Mouse (Mus musculus): Measurements from ENCODE around the gene Scaf11. TPM values are rescaled to one million over a fixed set of nuclear protein-coding genes. Genes with fewer than 3 reads are reported as not detected.
"Not testable (repeated sequence)": the region's sequence is repeated elsewhere in the genome, so short reads cannot be mapped to it uniquely, and the experiment has no call there.

The Scaf11 gene
- total RNA-seq, 2 experiments from 2014 or later, result 96.8 to 138 TPM

DNA sequence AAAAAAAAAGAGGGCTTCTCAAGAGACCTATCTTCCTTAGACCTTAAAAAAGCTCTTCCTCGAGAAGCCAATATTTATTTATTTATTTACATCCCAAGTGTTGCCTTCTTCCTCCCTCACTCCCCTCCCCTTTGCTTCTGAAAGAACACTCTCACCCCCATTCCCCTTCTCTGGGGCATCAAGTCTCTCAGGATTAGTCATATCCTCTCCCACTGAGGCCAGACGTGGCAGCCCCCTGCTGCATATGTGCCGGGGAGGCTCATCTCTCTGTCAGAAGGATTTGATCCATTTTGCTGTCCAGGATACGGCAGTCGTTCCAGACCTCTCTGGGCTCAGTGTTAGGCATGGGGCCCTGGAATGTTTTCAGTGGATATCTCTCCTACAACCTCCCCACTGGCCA lies 7.2 kb upstream of the Scaf11 start:
- no peak for ATAC-seq (replicated peaks; ENCODE audit: low FRiP score, low TSS enrichment, poor library complexity, severe bottlenecking)

DNA sequence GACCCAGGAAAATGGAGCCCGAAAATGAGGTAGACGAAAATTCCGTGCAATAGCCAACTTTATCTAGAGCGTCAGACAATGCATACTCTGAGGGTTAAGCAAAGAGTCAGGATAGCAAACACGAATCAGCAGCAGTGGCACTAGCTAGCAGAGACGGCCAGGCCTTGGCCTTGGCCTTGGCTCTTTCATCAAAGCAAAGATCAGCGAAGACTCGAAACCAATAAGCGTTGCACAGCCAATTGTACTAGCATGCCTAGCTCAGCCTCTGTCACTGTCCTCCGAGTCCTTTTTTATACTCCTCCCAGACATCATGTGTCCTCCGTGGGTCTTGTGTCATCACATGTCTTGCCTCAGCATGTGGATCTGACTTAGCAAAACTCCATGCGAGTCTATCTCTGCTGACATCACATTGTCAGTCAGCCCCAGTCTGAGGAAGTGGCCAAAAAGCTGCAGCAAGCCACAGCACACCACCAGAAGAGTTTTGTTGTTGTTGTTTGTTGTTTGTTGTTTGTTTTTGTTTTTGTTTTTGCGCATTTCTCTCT lies 5.8 kb upstream of the Scaf11 start:
- ATAC-seq (replicated peaks; ENCODE audit: low FRiP score, low TSS enrichment, poor library complexity, severe bottlenecking), result no peak

DNA sequence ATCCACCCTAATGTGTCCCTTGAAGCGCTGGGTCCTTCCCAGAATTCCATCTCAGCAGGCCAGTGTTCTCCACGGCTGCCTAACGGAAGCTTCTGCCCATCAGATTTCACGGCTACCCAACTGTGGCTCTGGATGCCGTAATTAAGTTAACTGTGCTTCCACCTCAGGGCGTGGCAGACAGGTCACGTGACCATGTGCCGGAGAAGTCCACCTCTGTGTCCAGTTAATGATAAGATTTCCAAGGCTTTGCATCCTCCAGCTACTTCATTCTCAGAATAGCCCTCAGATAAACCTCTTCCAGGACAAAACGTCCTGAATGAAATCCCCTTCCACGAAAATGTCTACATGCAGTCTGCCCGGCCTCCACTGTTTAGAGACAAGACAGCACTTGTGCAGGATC lies 4.4 kb upstream of the Scaf11 start:
- no peak for ATAC-seq (replicated peaks; ENCODE audit: low FRiP score, low TSS enrichment, poor library complexity, severe bottlenecking)

DNA sequence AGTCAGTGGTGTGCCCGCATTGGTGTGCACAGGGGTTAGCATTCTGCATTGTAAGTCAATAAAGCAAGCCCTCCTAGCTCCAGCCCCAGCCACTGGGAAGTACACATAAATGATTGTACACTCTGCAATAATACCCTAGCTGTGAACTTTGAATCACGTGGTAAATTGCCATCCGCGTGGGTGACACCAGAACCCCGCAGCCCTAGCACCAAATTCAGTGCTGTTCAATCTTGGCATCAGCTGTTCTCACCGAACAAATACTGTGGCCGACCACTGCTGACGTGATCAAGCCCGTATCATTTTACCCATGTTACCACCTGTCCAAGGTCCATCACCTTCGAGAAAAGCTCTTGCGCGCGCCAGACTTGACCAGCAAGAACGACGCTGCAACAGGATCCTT lies 3.2 kb upstream of the Scaf11 start:
- ATAC-seq (replicated peaks; ENCODE audit: low FRiP score, low TSS enrichment, poor library complexity, severe bottlenecking), result no peak

DNA sequence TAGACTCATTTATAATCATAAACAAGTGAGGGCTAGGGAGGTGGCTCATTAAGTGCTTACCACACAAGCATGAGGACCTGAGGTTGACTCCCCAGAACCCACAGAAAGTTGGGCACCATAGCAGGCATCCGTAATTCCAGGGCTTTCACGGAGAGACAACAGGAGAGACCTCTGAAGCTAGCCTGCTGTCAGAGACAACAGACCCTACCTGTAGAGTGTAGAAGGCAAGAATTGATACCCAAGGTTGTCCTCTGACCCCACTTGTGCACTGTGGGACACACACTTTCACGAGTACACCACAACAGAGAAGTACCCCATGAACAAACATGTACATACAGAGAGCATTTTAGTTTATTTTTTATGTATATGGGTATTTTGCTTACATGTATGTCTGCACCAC lies 2.0 kb upstream of the Scaf11 start:
- no peak for ATAC-seq (replicated peaks; ENCODE audit: low FRiP score, low TSS enrichment, poor library complexity, severe bottlenecking)

DNA sequence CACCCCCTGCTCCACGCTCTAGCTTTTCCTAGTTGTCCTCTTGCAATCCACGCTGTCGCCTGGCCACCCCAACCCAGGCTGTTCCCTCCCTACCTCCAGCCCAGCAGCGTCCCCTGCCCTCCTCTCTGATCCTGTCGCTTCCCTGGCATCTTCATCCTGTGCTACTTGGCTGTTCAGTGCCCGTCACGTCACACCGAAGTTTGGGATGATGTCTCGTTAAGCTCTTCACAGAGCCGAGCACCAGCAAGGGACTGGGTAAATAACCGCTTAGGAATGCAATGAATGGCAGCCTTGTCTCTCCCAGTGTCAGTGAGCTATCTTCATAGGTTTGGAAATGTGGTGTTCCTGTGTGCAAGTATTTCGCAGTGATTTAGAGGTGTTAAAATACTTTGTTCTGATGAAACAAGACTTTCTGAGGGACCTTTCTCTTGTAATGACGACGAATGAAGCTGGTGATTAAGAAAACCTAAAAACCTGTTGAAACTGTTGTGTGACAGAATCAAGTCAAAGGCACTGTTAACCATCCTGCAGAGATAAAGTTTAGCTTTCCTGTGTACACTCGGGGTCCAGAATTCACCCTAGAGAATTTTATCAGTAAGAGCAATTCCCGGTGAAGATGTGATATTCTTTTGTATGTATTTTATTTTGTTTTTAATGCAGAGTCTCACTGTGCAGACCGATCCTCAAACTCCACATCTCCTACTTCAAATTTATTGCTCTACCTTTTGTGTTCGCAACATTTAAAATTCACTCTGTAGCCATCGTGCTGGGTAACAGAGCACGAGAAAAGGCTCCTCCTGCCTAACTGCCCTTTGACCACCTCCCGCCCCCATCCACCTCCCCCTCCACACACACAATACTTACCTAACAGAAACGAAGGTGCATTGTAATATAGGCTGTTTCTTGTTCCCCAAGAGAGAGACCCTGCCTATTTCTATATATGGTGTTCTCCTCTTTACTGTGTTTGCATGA lies 1.2 kb upstream of the Scaf11 start:
- peak; percentile 26 for ATAC-seq (replicated peaks; ENCODE audit: low FRiP score, low TSS enrichment, poor library complexity, severe bottlenecking)

DNA sequence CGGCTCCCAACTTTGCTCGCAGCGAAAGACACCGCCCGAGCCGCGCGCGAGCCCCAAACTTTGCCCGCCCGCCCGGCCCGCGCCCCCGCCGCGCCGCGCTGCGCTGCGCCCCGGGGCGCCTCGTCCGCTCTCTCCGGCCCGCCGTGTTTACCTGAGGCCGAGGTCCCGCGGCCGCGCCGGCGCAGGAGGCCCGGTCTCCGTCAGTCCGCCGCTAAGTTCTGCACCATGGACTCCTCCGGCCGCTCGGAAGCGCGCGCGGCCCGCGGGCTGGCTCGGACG lies 253 bp downstream of the Scaf11 start:
- ATAC-seq (replicated peaks; ENCODE audit: low FRiP score, low TSS enrichment, poor library complexity, severe bottlenecking), result no peak

DNA sequence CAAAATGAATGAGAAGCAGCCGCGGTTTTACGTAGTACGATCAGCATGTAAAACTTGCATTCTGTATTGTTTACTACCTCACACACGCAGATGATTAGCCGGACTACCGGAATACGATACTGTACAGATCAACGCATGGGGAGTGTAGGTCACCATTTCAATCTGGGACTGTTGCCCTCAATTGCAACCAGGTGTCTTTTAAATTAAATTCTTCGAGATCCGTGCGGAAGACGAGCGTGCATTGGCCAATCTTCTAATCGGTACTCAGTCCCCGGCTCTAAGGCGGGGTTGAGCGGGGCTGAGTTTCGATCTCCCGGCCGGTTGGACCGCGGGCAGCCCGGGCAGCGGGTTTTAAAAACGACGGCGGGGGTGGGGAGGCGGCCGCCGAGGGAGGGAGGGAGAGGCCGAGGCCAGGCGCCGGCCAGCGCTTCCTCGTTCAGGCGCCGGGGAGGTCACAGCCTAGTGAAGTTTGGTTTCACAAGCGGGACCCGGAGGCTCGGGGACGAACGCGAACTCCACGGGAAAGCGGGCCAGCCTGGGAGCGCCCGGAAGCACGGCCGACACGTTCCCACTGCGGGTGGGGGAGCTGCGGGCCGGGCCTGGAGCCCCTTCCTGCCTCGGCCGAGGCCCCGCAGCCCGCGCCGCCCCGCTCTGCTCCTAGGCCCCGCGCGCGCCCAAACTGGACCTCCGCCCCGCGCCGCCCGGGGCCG lies 747 bp downstream of the Scaf11 start:
- peak; percentile 31 for ATAC-seq (replicated peaks; ENCODE audit: low FRiP score, low TSS enrichment, poor library complexity, severe bottlenecking)

DNA sequence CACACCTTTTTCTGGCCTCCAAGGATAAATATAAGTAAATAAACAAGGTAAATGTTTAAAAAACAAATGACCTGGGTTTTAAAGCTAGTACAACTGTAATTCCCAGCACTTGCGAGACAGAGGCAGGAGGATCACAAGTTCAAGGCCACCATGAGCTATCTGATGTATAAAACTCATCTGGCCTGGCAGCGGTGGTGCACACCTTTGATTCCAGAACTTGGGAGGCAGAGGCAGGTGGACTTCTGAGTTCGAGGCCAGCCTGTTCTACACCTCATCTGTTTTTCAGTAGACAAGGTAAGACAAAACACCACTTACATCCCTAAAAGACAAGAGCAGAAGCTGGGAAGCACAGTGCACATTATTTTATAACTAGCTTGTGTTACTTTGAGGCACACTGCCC lies 2.4 kb downstream of the Scaf11 start:
- ATAC-seq (replicated peaks; ENCODE audit: low FRiP score, low TSS enrichment, poor library complexity, severe bottlenecking), result no peak

DNA sequence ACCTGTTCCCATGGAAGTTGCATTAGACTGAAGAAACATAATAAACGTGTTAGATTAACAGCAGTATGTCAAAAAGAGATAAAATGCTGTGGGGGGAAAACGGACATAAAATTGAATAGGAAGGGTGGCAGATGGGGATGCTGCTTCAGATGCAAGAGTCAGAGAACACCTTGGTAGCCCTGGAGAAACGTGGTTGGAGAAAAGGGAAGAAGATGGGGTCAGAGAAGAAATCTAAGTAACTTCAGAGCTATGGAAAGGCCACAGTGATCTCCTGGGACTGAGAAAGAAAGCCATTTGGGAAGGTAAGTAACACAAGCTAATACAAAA lies 3.3 kb downstream of the Scaf11 start:
- ATAC-seq (replicated peaks; ENCODE audit: low FRiP score, low TSS enrichment, poor library complexity, severe bottlenecking), result no peak; the same call in 1 of the 2 replicates

DNA sequence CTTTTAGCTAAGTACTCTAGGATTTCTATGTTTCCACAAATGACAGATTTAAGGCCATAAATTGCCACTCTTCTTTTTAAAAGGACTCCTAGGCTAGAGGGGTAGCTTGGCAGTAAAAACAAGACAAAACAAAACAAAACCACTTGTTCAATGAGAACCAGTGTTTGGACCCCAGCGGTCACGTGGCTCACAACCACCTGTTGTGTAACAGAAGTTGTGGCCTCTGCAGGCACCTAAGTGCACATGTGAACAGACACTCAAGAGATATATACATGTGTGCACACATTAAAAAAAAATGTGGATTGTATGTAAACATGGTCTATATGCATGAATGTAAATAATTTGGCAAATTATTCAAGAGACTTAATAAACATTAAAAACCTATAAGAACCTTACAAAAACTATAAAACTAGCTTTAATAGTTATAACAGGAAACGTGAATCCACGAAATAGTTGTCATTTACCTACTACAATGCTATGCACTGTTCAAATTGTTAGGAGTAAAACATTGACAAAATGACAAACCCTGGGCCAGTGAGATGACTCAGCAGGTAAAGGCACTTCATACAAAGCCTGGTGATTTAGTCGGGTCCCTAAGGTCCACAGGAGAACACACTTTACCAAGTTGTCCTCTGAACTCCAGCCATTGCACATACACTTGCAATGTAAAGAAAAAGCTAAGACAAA lies 3.8 kb downstream of the Scaf11 start:
- no peak; the same call in 1 of the 2 replicates for ATAC-seq (replicated peaks; ENCODE audit: low FRiP score, low TSS enrichment, poor library complexity, severe bottlenecking)

DNA sequence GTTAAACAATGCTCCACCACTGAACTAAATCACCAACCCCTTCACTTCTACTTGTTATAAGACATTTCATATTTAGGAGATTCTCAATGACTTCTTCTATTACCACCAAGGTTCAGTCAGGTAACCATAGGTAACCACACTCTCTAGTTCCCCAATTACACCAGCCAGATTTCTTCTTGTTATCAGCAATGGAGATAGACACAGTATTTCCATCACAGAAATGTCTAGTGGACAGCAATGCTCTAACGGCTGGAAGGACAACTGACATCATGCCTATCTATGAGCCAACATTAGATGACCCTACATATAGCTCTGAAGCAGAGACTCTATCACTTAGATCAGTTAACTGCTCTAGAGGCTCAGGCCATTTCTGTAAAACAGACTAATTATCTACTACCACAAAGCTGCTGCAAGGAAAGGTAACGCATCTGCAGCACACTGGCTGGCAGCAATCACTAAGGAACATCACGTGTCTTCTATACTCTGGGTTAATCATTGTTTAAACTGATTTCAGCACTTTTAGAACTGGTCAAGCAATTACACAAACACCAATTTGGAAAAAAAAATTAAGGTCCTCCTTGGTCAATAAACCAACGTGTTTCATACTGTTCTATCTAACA lies 4.9 kb downstream of the Scaf11 start:
- peak; percentile 31 for ATAC-seq (replicated peaks; ENCODE audit: low FRiP score, low TSS enrichment, poor library complexity, severe bottlenecking)

DNA sequence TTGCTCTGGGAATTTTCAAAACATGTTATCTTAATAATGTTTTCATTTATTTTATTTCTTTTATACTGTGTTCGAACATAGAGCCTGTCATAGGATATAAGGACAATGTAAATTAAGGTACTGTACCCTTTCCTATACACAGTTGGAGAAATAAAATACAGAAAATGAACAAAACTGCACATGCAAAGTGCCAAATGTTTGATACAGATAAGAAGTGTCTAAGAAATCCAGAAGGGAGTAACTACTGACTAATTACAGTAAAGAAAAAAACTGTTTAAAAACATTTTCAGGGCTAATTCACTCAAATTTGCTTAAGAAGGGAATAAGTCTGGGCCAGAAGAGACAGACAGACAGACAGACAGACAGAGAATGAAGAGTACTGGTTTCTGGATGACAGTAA lies 7.3 kb downstream of the Scaf11 start:
- peak; percentile 28; the same call in 1 of the 2 replicates for ATAC-seq (replicated peaks; ENCODE audit: low FRiP score, low TSS enrichment, poor library complexity, severe bottlenecking)

DNA sequence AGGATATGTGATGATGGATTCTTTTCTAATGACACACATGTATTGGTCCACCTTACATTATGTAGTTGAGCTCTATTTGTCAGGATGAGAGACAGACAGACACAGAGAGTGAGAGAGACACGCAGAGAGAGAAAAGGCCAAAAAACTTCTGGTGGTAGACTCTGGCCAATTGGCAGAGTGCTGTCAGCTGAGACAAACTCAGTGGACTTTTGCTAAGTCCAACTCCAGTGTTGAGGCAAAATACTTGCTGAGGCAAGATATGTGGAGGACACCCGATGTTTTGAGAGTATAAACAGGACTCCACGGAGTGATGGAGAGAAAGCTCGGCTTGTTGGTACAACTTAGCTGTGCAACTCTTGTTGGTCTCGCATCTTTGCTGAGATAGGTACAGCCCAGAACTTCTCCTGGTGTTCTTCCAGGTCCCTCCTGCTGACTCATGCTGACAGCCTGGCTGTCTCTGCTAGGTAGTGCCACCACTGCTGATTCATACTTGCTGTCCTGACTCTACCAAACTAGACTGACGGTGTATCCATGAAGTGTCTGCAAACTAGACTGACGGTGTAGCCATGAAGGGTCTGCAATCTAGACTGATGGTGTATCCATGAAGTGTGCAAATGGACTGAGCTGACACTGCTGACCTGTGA lies 11.9 kb downstream of the Scaf11 start:
- 0 out of 2 replicates have a peak, but pooled peaks have one; percentile 27 for ATAC-seq (replicated peaks; ENCODE audit: low FRiP score, low TSS enrichment, poor library complexity, severe bottlenecking)

DNA sequence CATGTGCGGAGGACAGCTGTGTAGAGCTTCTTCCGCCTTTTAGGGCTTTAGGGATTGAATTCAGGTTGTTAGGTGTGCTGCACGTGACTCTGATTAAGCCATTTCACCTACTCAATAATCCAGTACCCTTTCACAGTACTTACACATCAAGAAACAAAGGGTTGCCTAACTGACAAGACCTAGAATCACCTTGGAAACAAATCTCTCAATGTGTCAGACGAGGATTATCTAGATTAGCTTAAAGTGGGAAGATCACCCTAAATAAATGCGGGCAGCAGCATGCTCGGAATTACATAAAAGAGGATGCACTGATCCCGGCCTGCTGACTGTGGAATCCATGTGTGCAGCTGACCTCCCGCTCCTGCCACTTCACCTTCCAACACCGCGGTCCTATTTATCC lies 13.9 kb downstream of the Scaf11 start:
- no peak for ATAC-seq (replicated peaks; ENCODE audit: low FRiP score, low TSS enrichment, poor library complexity, severe bottlenecking)

DNA sequence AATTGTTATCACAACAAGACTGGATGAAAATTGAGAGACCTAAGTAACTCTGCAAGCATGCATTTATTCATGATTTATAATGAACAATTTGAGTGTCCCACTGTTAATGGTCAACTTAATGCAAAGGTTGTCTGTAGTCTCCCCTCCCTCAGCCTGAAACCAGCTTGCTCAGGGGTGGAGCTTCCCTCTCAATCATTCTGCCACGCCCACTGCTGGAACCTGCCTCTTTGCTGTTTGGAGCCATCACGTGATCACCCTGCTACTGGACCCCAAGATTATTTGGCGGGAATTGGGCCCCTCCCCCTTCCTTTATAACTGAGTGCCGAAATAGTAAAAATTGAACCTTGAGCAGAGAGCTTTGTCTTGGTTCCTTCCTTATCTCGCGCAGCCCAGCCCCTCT lies 19.2 kb downstream of the Scaf11 start:
- not testable (repeated sequence) for ATAC-seq (replicated peaks; ENCODE audit: low FRiP score, low TSS enrichment, poor library complexity, severe bottlenecking)

DNA sequence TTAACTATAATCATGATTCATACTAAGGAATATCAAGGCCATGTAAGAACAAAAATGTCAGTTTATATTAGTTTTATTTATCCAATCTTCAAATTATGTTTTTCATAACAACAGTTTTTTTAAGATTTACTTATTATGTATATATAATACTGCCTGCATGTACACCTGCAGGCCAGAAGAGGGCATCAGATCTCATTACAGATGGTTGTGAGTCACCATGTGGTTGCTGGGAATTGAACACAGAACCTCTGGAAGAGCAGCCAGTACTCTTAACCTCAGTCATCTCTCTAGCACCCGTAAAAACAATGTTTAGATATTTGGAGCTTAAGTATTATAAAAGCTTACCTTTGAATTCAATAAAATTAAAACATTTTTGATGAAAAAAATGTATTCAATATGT lies 26.4 kb downstream of the Scaf11 start:
- no peak for ATAC-seq (replicated peaks; ENCODE audit: low FRiP score, low TSS enrichment, poor library complexity, severe bottlenecking)

DNA sequence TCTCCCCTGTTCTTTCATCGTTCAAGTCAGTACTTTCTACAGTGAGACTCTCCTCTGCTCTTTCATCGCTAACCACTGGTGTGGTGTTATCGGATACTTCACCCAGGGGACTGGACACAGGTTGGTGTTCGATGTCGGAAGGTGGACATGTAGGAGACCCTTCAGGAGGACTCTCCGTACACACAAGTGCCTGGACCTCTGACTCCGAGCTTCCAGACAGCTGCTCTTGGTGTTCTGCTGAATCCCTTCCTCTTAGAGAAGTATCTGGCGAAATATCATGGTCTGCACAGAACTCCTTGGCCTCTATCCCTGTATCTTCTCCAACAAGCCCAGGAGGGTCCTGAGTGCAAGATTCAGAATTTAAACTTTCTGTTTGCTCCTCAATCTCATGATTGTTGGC lies 40.7 kb downstream of the Scaf11 start:
- no peak for ATAC-seq (replicated peaks; ENCODE audit: low FRiP score, low TSS enrichment, poor library complexity, severe bottlenecking)

DNA sequence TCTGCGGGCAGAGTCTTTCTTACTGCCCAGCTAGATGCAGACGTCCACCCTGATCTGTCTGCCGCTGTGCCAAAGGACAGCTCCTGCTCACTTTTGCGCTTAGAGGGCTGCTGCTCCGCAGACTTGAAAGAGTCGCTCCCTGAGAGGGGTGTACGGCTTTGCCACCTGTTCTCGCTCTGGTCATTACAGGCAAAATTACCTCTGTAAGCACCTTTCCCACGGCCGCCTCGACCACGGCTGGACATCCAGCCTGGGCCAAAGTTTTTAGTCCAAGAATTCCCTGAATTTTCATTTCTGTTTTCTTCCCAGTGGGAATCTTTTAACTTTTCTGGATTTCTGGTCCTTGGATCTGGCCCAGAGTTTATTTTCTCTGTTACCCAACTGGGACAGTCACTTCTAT lies 42.5 kb downstream of the Scaf11 start:
- ATAC-seq (replicated peaks; ENCODE audit: low FRiP score, low TSS enrichment, poor library complexity, severe bottlenecking), result no peak

All from megakaryocyte-erythroid progenitor cell, adult 5-6 weeks (primary cell).